Mouse (Mus musculus): ENCODE data around the gene Gimap1. TPM values are rescaled to one million over a fixed set of nuclear protein-coding genes. Genes with fewer than 3 reads are reported as not detected.

Gene Gimap1
- 6.6 and 19.6 TPM in 2 replicates for polyA plus RNA-seq (2015; fragmentation: Nextera tagmentation; extraction: Ambion mirVana)

- Histone ChIP-seq H3K9me3 (replicated peaks) (no peaks in the 10 kb centered on the region), H3K4me1 (peaks cover 15% of the 10 kb centered on the region), H3K4me3 (replicated peaks) (no peak within 1 kb of the TSS), H3K4me2 (no peak within 1 kb of the TSS), H3K9ac (replicated peaks) (no peak within 1 kb of the TSS), H3K27me3 (replicated peaks) (peaks cover 24% of the 10 kb centered on the region; the same call in 1 of the 2 replicates), H3K27ac (replicated peaks) (no peak within 1 kb of the TSS), H3K36me3 (no peaks in the 10 kb centered on the region)
- ATAC-seq (ENCODE audit: low FRiP score): no peak
- WGBS: 85% methylated on average over 15 of the region's 15 CpGs
Measured at GRCm38 (mm10) chr6:48738961-48739779, at the start of gene Gimap1. Gimap1 (plus strand) TSS chr6:48739054.

GRCm38 (mm10) chr6:48689320-48689719, 49.5 kb upstream of the Gimap1 start:
- H3K27me3 ChIP-seq (replicated peaks): no peaks in the 10 kb centered on the region
- H3K4me2 ChIP-seq: no peak overlapping the region
- WGBS: 93% methylated on average over 2 of the region's 2 CpGs
- no peaks in the 10 kb centered on the region for H3K9me3 ChIP-seq (replicated peaks)
- no peak overlapping the region for H3K4me3 ChIP-seq (replicated peaks)
- no peak for ATAC-seq (ENCODE audit: low FRiP score)
- H3K27ac ChIP-seq (replicated peaks): no peak overlapping the region
- no peaks in the 10 kb centered on the region for H3K4me1 ChIP-seq
- H3K36me3 ChIP-seq: no peaks in the 10 kb centered on the region
- H3K9ac ChIP-seq (replicated peaks): no peak overlapping the region

- Histone ChIP-seq H3K9ac (replicated peaks) (no peak overlapping the region), H3K27ac (replicated peaks) (no peak overlapping the region), H3K4me3 (replicated peaks) (no peak overlapping the region), H3K9me3 (replicated peaks) (no peaks in the 10 kb centered on the region; the same call in 1 of the 2 replicates), H3K4me2 (no peak overlapping the region), H3K27me3 (replicated peaks) (no peaks in the 10 kb centered on the region), H3K36me3 (no peaks in the 10 kb centered on the region), H3K4me1 (no peaks in the 10 kb centered on the region)
- ATAC-seq (ENCODE audit: low FRiP score): no peak
- 93% methylated on average over 6 of the region's 6 CpGs for WGBS
Measured at GRCm38 (mm10) chr6:48692962-48693361, 45.9 kb upstream of the Gimap1 start.

DNA sequence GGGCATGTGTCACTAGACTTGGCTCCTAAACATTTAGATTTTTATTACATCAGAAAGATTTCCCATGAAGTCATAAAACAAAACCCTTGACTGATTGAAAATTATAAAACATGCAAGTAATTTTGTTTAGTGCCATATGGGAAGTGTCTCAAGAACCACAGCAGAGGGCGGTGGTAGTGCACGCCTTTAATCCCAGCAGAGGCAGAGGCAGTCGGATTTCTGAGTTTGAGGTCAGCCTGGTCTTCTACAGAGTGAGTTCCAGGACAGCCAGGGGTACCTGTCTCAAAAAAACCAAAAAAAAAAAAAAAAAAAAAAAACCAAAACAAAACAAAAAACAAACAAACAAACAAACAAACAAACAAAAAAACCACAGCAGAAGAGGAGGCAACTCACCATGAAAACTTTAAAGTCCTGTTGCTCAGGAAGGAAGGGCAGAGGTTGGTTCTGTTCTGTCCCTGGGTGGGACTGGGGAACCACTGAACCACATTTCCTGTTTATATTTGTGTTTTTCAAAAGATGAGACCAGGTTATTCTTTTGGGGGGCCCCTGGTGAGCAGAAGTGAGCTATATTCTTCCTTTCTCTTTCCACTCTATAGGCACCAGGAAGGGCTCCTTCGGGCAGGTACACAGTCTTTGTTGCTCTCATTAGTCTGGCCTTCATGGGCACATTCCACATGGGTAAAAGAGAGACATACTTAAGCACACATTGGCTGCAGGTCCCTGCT, 41.9 kb upstream of the Gimap1 start:
- Histone ChIP-seq H3K4me1 (no peaks in the 10 kb centered on the region), H3K4me3 (replicated peaks) (no peak overlapping the region), H3K27me3 (replicated peaks) (no peaks in the 10 kb centered on the region), H3K9ac (replicated peaks) (no peak overlapping the region), H3K27ac (replicated peaks) (no peak overlapping the region), H3K9me3 (replicated peaks) (no peaks in the 10 kb centered on the region; the same call in 1 of the 2 replicates), H3K36me3 (no peaks in the 10 kb centered on the region), H3K4me2 (no peak overlapping the region)
- 87% methylated on average over 4 of the region's 4 CpGs for WGBS
- ATAC-seq (ENCODE audit: low FRiP score): no peak

- no peak for ATAC-seq (ENCODE audit: low FRiP score)
- H3K4me3 ChIP-seq (replicated peaks): no peak overlapping the region
- no peaks in the 10 kb centered on the region; the same call in 1 of the 2 replicates for H3K9me3 ChIP-seq (replicated peaks)
- H3K27ac ChIP-seq (replicated peaks): no peak overlapping the region
- no peaks in the 10 kb centered on the region for H3K27me3 ChIP-seq (replicated peaks)
- no peaks in the 10 kb centered on the region for H3K36me3 ChIP-seq
- H3K4me2 ChIP-seq: no peak overlapping the region
- no peaks in the 10 kb centered on the region for H3K4me1 ChIP-seq
- H3K9ac ChIP-seq (replicated peaks): no peak overlapping the region
- 64% methylated on average over 1 of the region's 1 CpGs for WGBS
Measured at GRCm38 (mm10) chr6:48697555-48697930, 41.3 kb upstream of the Gimap1 start.

DNA sequence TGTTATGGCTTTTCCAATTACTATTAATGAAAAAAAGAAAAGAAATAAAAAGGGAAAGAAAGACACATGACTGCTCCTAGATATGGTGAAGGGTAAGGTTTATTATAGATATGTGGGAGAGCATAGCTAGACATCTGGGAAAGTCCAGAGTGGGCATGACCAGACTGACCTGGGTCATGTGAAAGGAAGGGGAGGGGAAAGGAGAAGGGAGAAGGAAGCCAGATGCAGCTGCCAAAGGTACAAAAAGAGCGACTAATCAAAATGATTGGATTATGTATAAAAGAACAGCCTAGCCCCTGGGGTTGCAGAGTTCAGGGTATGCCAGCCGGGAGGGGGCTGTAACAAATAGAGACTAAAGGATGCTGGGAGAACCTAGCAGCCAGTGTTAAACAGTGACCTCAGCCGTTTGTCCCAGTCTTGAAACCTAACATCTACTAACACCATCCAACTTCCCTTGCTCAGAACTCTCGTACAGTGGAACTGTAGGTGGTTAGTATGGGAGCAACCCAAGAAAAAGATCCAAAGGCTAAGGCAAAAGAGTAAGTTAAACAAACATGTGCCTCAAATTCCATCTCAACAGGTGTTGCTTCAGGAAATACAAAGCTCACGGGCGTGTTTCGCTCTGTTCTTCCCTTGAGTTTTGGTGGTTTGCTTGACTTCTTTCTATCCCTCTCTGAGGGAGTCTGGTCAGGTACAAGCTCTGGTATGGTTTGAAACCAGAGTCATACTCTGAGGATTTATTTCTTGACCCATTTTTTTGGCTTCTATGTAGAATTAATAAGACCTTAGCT, 40.6 kb upstream of the Gimap1 start:
- Histone ChIP-seq H3K9me3 (replicated peaks) (no peaks in the 10 kb centered on the region; the same call in 1 of the 2 replicates), H3K4me3 (replicated peaks) (no peak overlapping the region), H3K36me3 (no peaks in the 10 kb centered on the region), H3K27me3 (replicated peaks) (no peaks in the 10 kb centered on the region), H3K4me1 (no peaks in the 10 kb centered on the region), H3K27ac (replicated peaks) (no peak overlapping the region), H3K9ac (replicated peaks) (no peak overlapping the region), H3K4me2 (no peak overlapping the region)
- WGBS: 86% methylated on average over 7 of the region's 7 CpGs
- no peak for ATAC-seq (ENCODE audit: low FRiP score)

- Histone ChIP-seq H3K27ac (replicated peaks) (no peak overlapping the region), H3K4me2 (no peak overlapping the region), H3K4me3 (replicated peaks) (no peak overlapping the region), H3K4me1 (no peaks in the 10 kb centered on the region), H3K9me3 (replicated peaks) (no peaks in the 10 kb centered on the region; the same call in 1 of the 2 replicates), H3K36me3 (no peaks in the 10 kb centered on the region), H3K27me3 (replicated peaks) (no peaks in the 10 kb centered on the region), H3K9ac (replicated peaks) (no peak overlapping the region)
- no peak for ATAC-seq (ENCODE audit: low FRiP score)
- 88% methylated on average over 3 of the region's 3 CpGs for WGBS
Measured at GRCm38 (mm10) chr6:48698888-48699287, 40.0 kb upstream of the Gimap1 start.

DNA sequence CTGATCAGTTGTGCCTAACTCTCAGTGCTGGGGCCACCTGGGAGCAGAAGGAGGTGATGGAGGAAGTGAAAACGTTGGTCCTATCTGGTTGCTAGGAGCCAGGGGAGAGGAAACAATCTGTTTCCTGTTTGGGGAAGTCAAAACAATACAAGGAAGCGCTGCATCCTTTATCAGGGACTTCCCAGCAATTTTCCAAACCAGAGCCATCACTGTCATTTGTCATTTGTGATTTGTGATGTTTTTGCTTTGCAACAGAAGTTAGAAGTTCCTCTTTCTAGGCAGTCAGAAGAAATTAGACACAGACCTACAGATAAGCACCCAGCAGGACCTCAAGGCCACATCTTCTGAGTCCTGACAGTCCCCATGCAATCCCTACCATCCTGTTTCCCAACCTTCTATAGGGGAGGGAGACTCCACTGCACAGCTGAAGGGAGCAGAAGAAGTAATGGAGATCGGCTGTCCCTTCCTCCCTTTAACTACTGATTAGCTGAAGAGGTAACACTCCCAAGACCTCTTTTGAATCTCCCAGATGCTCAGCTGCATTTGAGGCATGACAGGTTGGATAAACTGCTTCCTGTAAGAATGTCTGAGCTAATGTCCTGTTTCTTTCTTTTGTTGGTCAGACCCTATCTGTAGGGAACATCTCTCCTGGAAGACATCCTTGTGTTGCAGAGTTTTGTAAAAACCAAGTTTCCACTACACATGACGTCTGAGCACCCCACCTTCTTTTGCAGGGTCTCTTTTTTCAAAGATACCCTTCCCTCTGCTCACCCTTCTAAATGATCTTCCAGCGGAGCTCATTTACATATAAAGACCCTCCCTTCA, 38.4 kb upstream of the Gimap1 start:
- Histone ChIP-seq H3K9ac (replicated peaks) (no peak overlapping the region), H3K4me3 (replicated peaks) (no peak overlapping the region), H3K27me3 (replicated peaks) (no peaks in the 10 kb centered on the region), H3K27ac (replicated peaks) (0 out of 2 replicates have a peak overlapping the region, but pooled peaks have one; percentile 18), H3K4me2 (no peak overlapping the region), H3K9me3 (replicated peaks) (no peaks in the 10 kb centered on the region; the same call in 1 of the 2 replicates), H3K36me3 (no peaks in the 10 kb centered on the region), H3K4me1 (no peaks in the 10 kb centered on the region)
- ATAC-seq (ENCODE audit: low FRiP score): no peak
- WGBS: 61% methylated on average over 5 of the region's 5 CpGs

GRCm38 (mm10) chr6:48702146-48702545, 36.7 kb upstream of the Gimap1 start:
- Histone ChIP-seq H3K27ac (replicated peaks) (no peak overlapping the region), H3K9me3 (replicated peaks) (no peaks in the 10 kb centered on the region), H3K27me3 (replicated peaks) (no peaks in the 10 kb centered on the region), H3K4me3 (replicated peaks) (no peak overlapping the region), H3K9ac (replicated peaks) (no peak overlapping the region), H3K36me3 (no peaks in the 10 kb centered on the region), H3K4me1 (no peaks in the 10 kb centered on the region), H3K4me2 (no peak overlapping the region)
- WGBS: 87% methylated on average over 7 of the region's 7 CpGs
- no peak for ATAC-seq (ENCODE audit: low FRiP score)

GRCm38 (mm10) chr6:48702601-48703000, 36.3 kb upstream of the Gimap1 start:
- no peaks in the 10 kb centered on the region for H3K9me3 ChIP-seq (replicated peaks)
- no peak overlapping the region for H3K4me2 ChIP-seq
- H3K4me1 ChIP-seq: no peaks in the 10 kb centered on the region
- 79% methylated on average over 5 of the region's 5 CpGs for WGBS
- H3K27ac ChIP-seq (replicated peaks): no peak overlapping the region
- no peak for ATAC-seq (ENCODE audit: low FRiP score)
- H3K27me3 ChIP-seq (replicated peaks): no peaks in the 10 kb centered on the region
- no peak overlapping the region for H3K9ac ChIP-seq (replicated peaks)
- H3K4me3 ChIP-seq (replicated peaks): no peak overlapping the region
- H3K36me3 ChIP-seq: no peaks in the 10 kb centered on the region

- no peaks in the 10 kb centered on the region for H3K9me3 ChIP-seq (replicated peaks)
- no peaks in the 10 kb centered on the region for H3K36me3 ChIP-seq
- no peak overlapping the region for H3K27ac ChIP-seq (replicated peaks)
- no peak overlapping the region for H3K9ac ChIP-seq (replicated peaks)
- no peaks in the 10 kb centered on the region for H3K4me1 ChIP-seq
- H3K4me2 ChIP-seq: no peak overlapping the region
- no peak overlapping the region for H3K4me3 ChIP-seq (replicated peaks)
- no peaks in the 10 kb centered on the region for H3K27me3 ChIP-seq (replicated peaks)
- ATAC-seq (ENCODE audit: low FRiP score): no peak
Measured at GRCm38 (mm10) chr6:48704146-48704545, 34.7 kb upstream of the Gimap1 start.
